Mouse (Mus musculus): ENCODE measurements around the gene Cacna2d2.

Gene Cacna2d2

GRCm38 (mm10) chr9:107500708-107501286, 101.4 kb downstream of the Cacna2d2 start:
- no peak for DNase-seq (ENCODE audit: low spot score)

- no peak for DNase-seq (ENCODE audit: low spot score)
Measured at GRCm38 (mm10) chr9:107502131-107502846, 102.9 kb downstream of the Cacna2d2 start.

- no peak for DNase-seq (ENCODE audit: low spot score)
Measured at GRCm38 (mm10) chr9:107504662-107505537, 105.5 kb downstream of the Cacna2d2 start.

GRCm38 (mm10) chr9:107508266-107508665, 108.9 kb downstream of the Cacna2d2 start:
- no peak for DNase-seq (ENCODE audit: low spot score)

- DNase-seq (ENCODE audit: low spot score), result no peak
Measured at GRCm38 (mm10) chr9:107510384-107511100, 111.1 kb downstream of the Cacna2d2 start.

GRCm38 (mm10) chr9:107511436-107511835, 112.0 kb downstream of the Cacna2d2 start:
- DNase-seq (ENCODE audit: low spot score), result peak; percentile 56

GRCm38 (mm10) chr9:107512326-107512725, 112.9 kb downstream of the Cacna2d2 start:
- DNase-seq (ENCODE audit: low spot score), result no peak

GRCm38 (mm10) chr9:107514303-107514955, 115.0 kb downstream of the Cacna2d2 start:
- peak; percentile 77 for DNase-seq (ENCODE audit: low spot score)

GRCm38 (mm10) chr9:107520331-107520730, 120.9 kb downstream of the Cacna2d2 start:
- DNase-seq (ENCODE audit: low spot score), result no peak

- DNase-seq (ENCODE audit: low spot score), result no peak
Measured at GRCm38 (mm10) chr9:107521190-107521589, 121.8 kb downstream of the Cacna2d2 start.

- peak; percentile 53 for DNase-seq (ENCODE audit: low spot score)
Measured at GRCm38 (mm10) chr9:107521711-107522399, 122.4 kb downstream of the Cacna2d2 start.

GRCm38 (mm10) chr9:107522400-107522711, 122.9 kb downstream of the Cacna2d2 start:
- DNase-seq (ENCODE audit: low spot score), result peak; percentile 40

GRCm38 (mm10) chr9:107526198-107527026, 127.0 kb downstream of the Cacna2d2 start:
- no peak for DNase-seq (ENCODE audit: low spot score)

GRCm38 (mm10) chr9:107533791-107534407, 134.5 kb downstream of the Cacna2d2 start, which contains the start of gene Tmem115:
Tmem115 (plus strand) TSS chr9:107533945.
- peak; percentile 96 for DNase-seq (ENCODE audit: low spot score)

GRCm38 (mm10) chr9:107534408-107535202, 135.2 kb downstream of the Cacna2d2 start:
- no peak for DNase-seq (ENCODE audit: low spot score)

- DNase-seq (ENCODE audit: low spot score), result no peak
Measured at GRCm38 (mm10) chr9:107538231-107538630, 138.8 kb downstream of the Cacna2d2 start.

GRCm38 (mm10) chr9:107538711-107539110, 139.3 kb downstream of the Cacna2d2 start:
- no peak for DNase-seq (ENCODE audit: low spot score)

- DNase-seq (ENCODE audit: low spot score), result no peak
Measured at GRCm38 (mm10) chr9:107539940-107540339, 140.5 kb downstream of the Cacna2d2 start.

GRCm38 (mm10) chr9:107540420-107540819, 141.0 kb downstream of the Cacna2d2 start:
- DNase-seq (ENCODE audit: low spot score), result no peak

All from MN1 (cell line).